Mouse (Mus musculus) megakaryocyte, adult 5-6 weeks (primary cell): ENCODE measurements around the gene Ier5. TPM values are rescaled to one million over a fixed set of nuclear protein-coding genes. Genes with fewer than 3 reads are reported as not detected.
A peak's percentile ranks its signal among the peaks of the same experiment; 100 is the strongest.

Source experiments
- ATAC-seq: 2 replicates; pipeline ENCODE4 v1.8.0; 2016; ENCODE audit warnings: mild to moderate bottlenecking, inconsistent platforms; ENCODE audit not compliant: poor library complexity, severe bottlenecking
- total RNA-seq, 2 experiments: library from RNA; stranded (forward) in 1 of 2; stranded (reverse) in 1 of 2; fragments of 153-499, 151-499 nt in 1 of 2; fragments of 221-1000, 200-1000 nt in 1 of 2; gene quantifications; 2 replicates each; pipeline versions ENCODE4 v1.2.3 to v1.2.4; 2015 to 2017

Gene Ier5
- total RNA-seq, 2 experiments from 2014 or later, result 35.4 to 58.4 TPM

DNA sequence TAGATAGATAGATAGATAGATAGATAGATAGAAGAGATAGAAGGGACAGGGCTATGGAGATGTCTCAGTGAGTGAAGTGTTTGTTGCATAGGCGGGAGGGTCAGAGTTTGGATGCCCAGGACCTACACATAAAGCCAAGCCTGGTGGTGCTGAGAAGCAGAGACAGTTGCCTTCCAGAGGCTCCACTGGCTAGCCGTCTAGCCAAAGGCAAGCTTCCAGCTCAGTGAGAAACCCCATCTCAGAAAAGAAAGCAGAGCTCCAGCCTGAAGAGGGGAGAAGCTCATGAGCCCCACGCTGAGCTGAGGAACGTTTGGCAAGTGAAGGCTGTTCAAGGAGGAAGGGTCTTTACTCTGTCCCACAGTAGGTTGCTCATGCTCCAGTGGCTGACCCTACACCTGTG, 3.2 kb upstream of the Ier5 start:
- ATAC-seq, result no peak

DNA sequence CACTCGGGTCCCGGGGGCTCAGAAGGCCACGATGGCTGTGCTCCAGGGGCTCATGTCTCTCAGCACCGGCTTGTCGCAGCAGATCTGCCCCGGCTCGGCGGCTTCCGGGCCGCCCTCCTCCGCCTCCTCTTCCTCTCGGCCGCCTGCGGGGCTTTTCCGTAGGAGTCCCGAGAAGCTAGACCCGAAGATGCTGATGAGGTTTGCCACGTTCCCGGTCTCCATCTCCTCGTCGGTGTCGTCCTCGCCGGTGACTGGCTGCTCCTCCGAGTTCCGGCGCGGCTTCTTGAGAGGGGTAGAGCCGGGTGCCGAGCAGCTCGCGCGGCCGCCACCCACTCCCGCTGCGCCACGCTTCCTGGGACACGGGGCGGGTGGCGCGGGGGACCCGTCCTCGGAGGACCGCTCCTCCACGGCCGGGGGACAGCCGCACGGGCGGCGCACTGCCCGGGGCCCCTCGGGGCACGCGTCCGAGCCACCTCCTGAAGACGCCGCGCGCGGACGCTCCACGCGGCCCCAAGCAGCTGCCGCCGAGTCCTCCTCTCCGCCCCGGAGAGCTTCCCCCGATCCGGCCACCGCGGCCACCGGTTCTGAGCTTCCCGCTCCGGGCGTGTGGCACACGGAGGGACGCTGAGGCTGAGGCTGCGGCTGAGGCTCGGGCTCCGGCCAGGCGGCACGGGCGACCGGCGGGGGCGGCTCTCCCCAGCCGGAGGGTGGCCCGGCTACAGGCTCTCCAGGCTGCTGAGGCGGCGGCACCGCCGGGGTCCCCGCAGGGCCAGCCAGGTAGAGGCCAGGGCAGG, 753 bp downstream of the Ier5 start:
- ATAC-seq, result peak; percentile 16

GRCm38 (mm10) chr1:155097931-155098485, 1.4 kb downstream of the Ier5 start:
- peak; percentile 37 for ATAC-seq

- no peak for ATAC-seq
These were observed 2.1 kb downstream of the Ier5 start for GRCm38 (mm10) chr1:155097354-155097753.

- ATAC-seq, result peak; percentile 33
These were observed 2.7 kb downstream of the Ier5 start for GRCm38 (mm10) chr1:155096620-155097261.

- no peak for ATAC-seq
These were observed 5.3 kb downstream of the Ier5 start for GRCm38 (mm10) chr1:155093971-155094707.

- ATAC-seq, result no peak
These were observed 6.2 kb downstream of the Ier5 start for GRCm38 (mm10) chr1:155093145-155093791.

- ATAC-seq, result no peak
These were observed 7.3 kb downstream of the Ier5 start for GRCm38 (mm10) chr1:155091842-155092800.

GRCm38 (mm10) chr1:155091374-155091841, 8.0 kb downstream of the Ier5 start:
- ATAC-seq, result peak; percentile 93

DNA sequence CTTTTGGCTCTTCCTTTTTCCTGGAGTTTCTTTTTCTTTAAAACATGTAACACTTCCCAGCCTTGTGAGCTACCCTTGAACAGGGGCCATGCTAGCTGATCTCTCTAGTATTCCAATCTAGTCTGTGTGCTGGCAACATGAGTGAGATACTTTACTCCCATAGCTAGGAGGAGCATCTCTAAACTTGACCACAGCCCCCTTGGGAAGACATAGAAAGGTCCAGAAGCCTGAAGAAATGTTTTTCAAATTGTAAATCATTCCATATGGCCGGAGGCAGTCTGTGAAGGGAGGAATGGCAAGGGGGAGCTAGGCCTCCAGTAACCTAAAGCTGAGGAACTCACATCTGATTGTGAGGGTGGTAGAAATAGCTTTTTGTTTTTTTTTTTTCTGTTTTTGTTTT, 8.7 kb downstream of the Ier5 start:
- no peak for ATAC-seq

GRCm38 (mm10) chr1:155090327-155090726, 9.1 kb downstream of the Ier5 start:
- ATAC-seq, result no peak

GRCm38 (mm10) chr1:155088847-155089603, 10.4 kb downstream of the Ier5 start:
- ATAC-seq, result no peak

GRCm38 (mm10) chr1:155088046-155088445, 11.4 kb downstream of the Ier5 start:
- no peak for ATAC-seq

GRCm38 (mm10) chr1:155086893-155087292, 12.5 kb downstream of the Ier5 start:
- ATAC-seq, result no peak

- ATAC-seq, result no peak
These were observed 13.0 kb downstream of the Ier5 start for GRCm38 (mm10) chr1:155086416-155086815.

DNA sequence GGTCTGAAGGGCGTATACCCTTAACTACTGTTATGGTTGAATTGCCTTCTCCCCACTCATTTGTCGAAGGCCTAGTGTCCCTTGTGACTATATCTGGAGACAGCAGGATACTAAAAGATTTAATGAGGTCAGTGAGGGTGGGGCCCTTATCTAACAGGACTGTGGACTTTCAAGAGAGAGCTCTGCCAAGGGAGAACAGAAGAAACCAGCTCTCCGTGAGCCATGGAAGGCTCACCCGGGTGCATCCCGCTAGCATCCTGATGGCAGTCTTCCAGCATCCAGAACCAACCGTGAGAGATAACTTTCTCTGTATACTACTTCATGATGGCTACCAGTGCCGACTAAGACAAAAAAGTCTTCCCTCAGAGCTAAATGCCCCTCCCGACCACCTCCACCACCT, 14.6 kb downstream of the Ier5 start:
- no peak for ATAC-seq

DNA sequence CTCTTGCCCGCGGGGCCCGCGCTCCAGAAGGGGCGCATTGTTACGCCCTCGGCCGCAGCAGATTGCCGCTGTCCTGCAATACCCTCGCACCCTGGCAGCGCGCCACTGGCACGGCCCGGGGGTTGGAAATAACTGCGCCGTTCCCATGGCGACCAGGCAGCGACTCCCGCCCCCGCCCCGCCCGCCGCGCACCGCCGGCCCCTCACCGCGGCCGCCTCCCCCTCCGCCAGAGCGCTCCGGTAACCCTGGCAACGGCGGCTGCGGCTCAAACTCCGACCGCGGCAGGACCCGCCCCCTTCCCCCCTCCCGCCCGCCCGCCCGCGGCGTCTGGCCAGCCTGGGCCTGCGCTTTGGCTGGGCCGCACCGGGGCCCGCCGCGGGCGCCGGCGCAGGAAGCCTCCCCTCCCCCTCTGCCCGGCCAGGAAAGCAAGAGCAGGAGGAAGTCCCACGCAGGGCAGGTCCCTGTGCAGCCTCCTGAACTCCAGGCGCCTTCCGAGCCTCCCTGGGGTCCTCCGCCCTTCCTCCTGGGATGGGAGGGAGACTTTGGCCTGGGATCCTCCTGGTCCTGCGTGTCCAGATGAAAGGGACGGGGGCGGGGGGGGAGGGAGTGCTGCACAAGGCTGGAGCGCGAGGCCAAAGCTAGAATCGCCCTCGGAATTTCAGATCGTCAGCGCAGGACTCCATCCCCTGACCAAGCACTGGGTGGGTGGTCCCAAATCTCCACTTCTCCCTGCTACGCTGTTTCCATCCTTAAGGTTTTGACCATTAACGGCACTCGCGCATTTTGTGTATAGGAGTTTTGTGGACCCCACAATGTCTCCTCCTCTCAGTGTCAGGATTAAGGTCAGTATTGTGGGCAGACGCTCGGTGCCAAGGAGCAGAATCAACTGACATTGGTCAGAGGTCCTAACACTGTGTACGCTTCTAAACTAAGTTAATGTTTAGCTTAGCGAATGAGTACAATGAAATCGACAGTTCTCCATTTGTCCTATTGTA, 15.9 kb downstream of the Ier5 start:
- peak; percentile 88 for ATAC-seq

GRCm38 (mm10) chr1:155082965-155083268, 16.5 kb downstream of the Ier5 start:
- no peak for ATAC-seq
